Mouse (Mus musculus) intestine, embryonic 16.5 days (tissue): ENCODE results near the gene Dst. TPM values are rescaled to one million over a fixed set of nuclear protein-coding genes. Genes with fewer than 3 reads are reported as not detected.
A peak's percentile ranks its signal among the peaks of the same experiment; 100 is the strongest.

Experiments
- ATAC-seq: fragments of 200-750 bp; cut with Nextera tagmentation; 2 replicates; pipeline ENCODE4 v1.8.0; 2017; ENCODE audit warnings: moderate TSS enrichment, moderate library complexity
- H3K27ac ChIP-seq: fragments of 300-500 bp; sonication (generic); 2 replicates; pipeline ENCODE4 v1.5.1; 2014; ENCODE audit warnings: mild to moderate bottlenecking, low read length
- H3K27me3 ChIP-seq: fragments of 300-500 bp; sonication (generic); replicated peaks from 2 replicates; pipeline ENCODE4 v1.6.1; 2014; ENCODE audit warnings: low read length, control low read depth, mixed read lengths; ENCODE audit not compliant: control insufficient read depth, insufficient read depth
- H3K36me3 ChIP-seq: fragments of 300-500 bp; sonication (generic); 2 replicates; pipeline ENCODE4 v1.6.1; 2014; ENCODE audit warnings: low read length, control low read depth; ENCODE audit not compliant: control insufficient read depth, insufficient read depth
- H3K4me1 ChIP-seq: fragments of 300-500 bp; sonication (generic); 2 replicates; pipeline ENCODE4 v1.6.1; 2014; ENCODE audit warnings: low read length, control low read depth, mixed read lengths; ENCODE audit not compliant: control insufficient read depth, insufficient read depth
- H3K4me2 ChIP-seq: fragments of 300-500 bp; sonication (generic); 2 replicates; pipeline ENCODE4 v1.6.1; 2014; ENCODE audit warnings: low read depth, low read length, control low read depth
- H3K4me3 ChIP-seq: fragments of 300-500 bp; sonication (generic); 2 replicates; pipeline ENCODE4 v1.5.1; 2014; ENCODE audit warnings: mild to moderate bottlenecking, low read length
- H3K9ac ChIP-seq: fragments of 300-500 bp; sonication (generic); 2 replicates; pipeline ENCODE4 v1.6.1; 2014; ENCODE audit warnings: low read depth, low read length
- H3K9me3 ChIP-seq: fragments of 300-500 bp; sonication (generic); 2 replicates; pipeline ENCODE4 v1.6.1; 2016; ENCODE audit warnings: low read length, control low read depth; ENCODE audit not compliant: control insufficient read depth
- WGBS: fragments of 180-500 bp; shearing (Covaris S2); extraction: QIAGEN DNeasy Blood & Tissue Kit; methylation state at CpG from one replicate; pipeline ENCODE4 v1.1.7; 2014; 5-methylcytosine and 5-hydroxymethylcytosine counted together
- polyA plus RNA-seq: library from polyadenylated mRNA; unstranded; fragments of >200 nt; fragmentation: Nextera tagmentation; extraction: Ambion mirVana; gene quantifications from 2 replicates; pipeline ENCODE4 v1.2.1, GENCODE M21; 2015

Gene Dst
- polyA plus RNA-seq, 1 experiment from 2014 or later = 15.1 TPM

- WGBS = 79% methylated on average over 6 of the region's 6 CpGs
- H3K4me1 ChIP-seq = no peaks in the 10 kb centered on the region
- H3K36me3 ChIP-seq = no peaks in the 10 kb centered on the region
- H3K9ac ChIP-seq = no peak overlapping the region
- H3K9me3 ChIP-seq = no peaks in the 10 kb centered on the region
- no peak for ATAC-seq
- no peak overlapping the region for H3K27ac ChIP-seq
- no peaks in the 10 kb centered on the region for H3K27me3 ChIP-seq
- no peak overlapping the region for H3K4me2 ChIP-seq
- no peak overlapping the region for H3K4me3 ChIP-seq
These were observed 11.9 kb upstream of the Dst start for GRCm38 (mm10) chr1:33896116-33896515.

GRCm38 (mm10) chr1:33896666-33897065, 11.4 kb upstream of the Dst start:
- no peak overlapping the region for H3K4me2 ChIP-seq
- no peaks in the 10 kb centered on the region for H3K36me3 ChIP-seq
- ATAC-seq = no peak
- H3K4me1 ChIP-seq = no peaks in the 10 kb centered on the region
- H3K27me3 ChIP-seq = no peaks in the 10 kb centered on the region
- no peak overlapping the region for H3K9ac ChIP-seq
- no peak overlapping the region for H3K27ac ChIP-seq
- WGBS = 64% methylated on average over 4 of the region's 4 CpGs
- no peaks in the 10 kb centered on the region for H3K9me3 ChIP-seq
- H3K4me3 ChIP-seq = no peak overlapping the region

DNA sequence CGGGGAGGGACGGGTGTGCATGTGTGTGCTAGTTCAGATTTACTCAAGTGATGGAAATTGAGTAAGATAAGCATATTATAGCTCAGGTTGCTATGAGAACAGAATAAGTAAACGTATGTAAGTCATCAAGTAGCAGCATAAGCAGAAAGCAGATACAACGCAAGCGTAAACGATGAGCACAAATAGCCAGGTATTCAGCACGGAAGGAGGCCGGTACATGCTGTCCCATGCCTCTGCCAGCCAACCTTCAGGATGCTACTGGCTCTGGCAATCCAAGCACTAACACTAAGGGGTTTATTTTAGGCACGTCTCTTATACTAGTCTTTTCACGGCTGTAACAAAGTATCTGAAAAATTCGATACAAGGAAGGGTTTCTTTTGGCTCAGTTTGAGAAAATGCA, 10.6 kb upstream of the Dst start:
- Histone ChIP-seq H3K9ac (no peak overlapping the region), H3K4me2 (no peak overlapping the region), H3K27me3 (no peaks in the 10 kb centered on the region), H3K27ac (no peak overlapping the region), H3K4me3 (no peak overlapping the region), H3K36me3 (no peaks in the 10 kb centered on the region), H3K4me1 (no peaks in the 10 kb centered on the region), H3K9me3 (no peaks in the 10 kb centered on the region)
- WGBS = 85% methylated on average over 11 of the region's 11 CpGs
- ATAC-seq = no peak

GRCm38 (mm10) chr1:33898373-33898772, 9.7 kb upstream of the Dst start:
- H3K9me3 ChIP-seq = no peaks in the 10 kb centered on the region
- H3K36me3 ChIP-seq = no peaks in the 10 kb centered on the region
- 89% methylated on average over 6 of the region's 6 CpGs for WGBS
- H3K9ac ChIP-seq = no peak overlapping the region
- no peak overlapping the region for H3K27ac ChIP-seq
- no peak for ATAC-seq
- no peaks in the 10 kb centered on the region for H3K4me1 ChIP-seq
- H3K4me3 ChIP-seq = no peak overlapping the region
- H3K27me3 ChIP-seq = no peaks in the 10 kb centered on the region
- H3K4me2 ChIP-seq = no peak overlapping the region

DNA sequence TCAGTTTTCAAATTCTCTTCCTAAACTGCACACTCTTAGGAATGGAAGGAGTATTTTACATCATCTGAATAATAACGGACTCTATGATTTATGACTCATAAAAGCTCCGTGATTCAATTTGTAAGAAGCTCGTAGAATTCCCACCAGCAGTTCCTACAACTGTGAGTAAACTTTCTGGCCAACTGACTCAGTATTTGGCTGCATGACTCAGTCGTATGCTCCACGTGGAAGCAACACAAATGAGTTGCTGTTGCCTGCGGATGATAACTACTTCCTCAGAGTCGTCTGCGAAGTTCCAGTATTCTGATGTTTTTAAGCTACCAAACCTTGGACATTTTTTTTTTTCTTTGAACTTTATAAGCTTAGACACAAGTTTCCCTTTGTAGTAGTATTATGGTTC, 7.8 kb upstream of the Dst start:
- Histone ChIP-seq H3K4me2 (no peak overlapping the region), H3K9me3 (no peaks in the 10 kb centered on the region), H3K4me1 (no peaks in the 10 kb centered on the region), H3K27ac (no peak overlapping the region), H3K27me3 (peaks cover 4% of the 10 kb centered on the region; the same call in 1 of the 2 replicates), H3K9ac (no peak overlapping the region), H3K36me3 (no peaks in the 10 kb centered on the region), H3K4me3 (no peak overlapping the region)
- no peak for ATAC-seq
- whole genome bisulfite sequencing = 72% methylated on average over 8 of the region's 8 CpGs

DNA sequence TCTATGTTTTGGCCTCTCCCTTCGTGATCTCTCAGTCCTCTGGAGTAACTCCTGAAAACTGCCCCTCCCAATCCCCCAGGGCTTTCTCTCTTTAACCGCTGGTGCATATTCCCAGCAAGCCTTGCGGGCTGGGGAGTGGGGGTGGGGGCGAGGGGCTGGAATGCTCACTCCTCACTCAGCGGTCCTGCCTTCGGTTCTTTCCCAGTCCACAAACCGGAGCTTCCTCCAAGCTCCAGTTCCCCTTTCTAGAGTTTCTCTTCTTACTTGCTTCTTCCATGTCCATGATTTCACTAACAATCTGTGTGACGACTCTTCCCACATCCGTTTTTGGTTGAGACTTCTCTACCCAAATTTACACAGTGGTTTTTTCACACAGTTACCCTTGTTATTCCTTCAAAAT, 4.4 kb upstream of the Dst start:
- 28% methylated on average over 9 of the region's 9 CpGs for WGBS
- no peaks in the 10 kb centered on the region for H3K9me3 ChIP-seq
- H3K27me3 ChIP-seq = peaks cover 29% of the 10 kb centered on the region
- H3K4me2 ChIP-seq = no peak overlapping the region
- H3K27ac ChIP-seq = no peak overlapping the region
- no peak for ATAC-seq
- peaks cover 7% of the 10 kb centered on the region for H3K4me1 ChIP-seq
- no peaks in the 10 kb centered on the region for H3K36me3 ChIP-seq
- no peak overlapping the region for H3K9ac ChIP-seq
- no peak overlapping the region for H3K4me3 ChIP-seq

GRCm38 (mm10) chr1:33906216-33906615, 1.8 kb upstream of the Dst start:
- no peaks in the 10 kb centered on the region for H3K36me3 ChIP-seq
- H3K4me2 ChIP-seq = no peak overlapping the region
- peaks cover 10% of the 10 kb centered on the region for H3K4me1 ChIP-seq
- no peak for ATAC-seq
- no peak overlapping the region for H3K27ac ChIP-seq
- no peak overlapping the region for H3K4me3 ChIP-seq
- H3K9ac ChIP-seq = no peak overlapping the region
- WGBS = 27% methylated on average over 10 of the region's 10 CpGs
- H3K27me3 ChIP-seq = peaks cover 38% of the 10 kb centered on the region
- no peaks in the 10 kb centered on the region for H3K9me3 ChIP-seq

- Histone ChIP-seq H3K27me3 (peaks cover 38% of the 10 kb centered on the region), H3K9me3 (no peaks in the 10 kb centered on the region), H3K36me3 (no peaks in the 10 kb centered on the region), H3K9ac (no peak overlapping the region), H3K4me2 (peak overlapping the region; percentile 99), H3K27ac (no peak overlapping the region), H3K4me3 (peak overlapping the region; percentile 65), H3K4me1 (peaks cover 10% of the 10 kb centered on the region)
- ATAC-seq = 0 out of 2 replicates have a peak, but pooled peaks have one; percentile 26
- WGBS = 6% methylated on average over 20 of the region's 20 CpGs
These were observed 1.1 kb upstream of the Dst start for GRCm38 (mm10) chr1:33906927-33907326.

DNA sequence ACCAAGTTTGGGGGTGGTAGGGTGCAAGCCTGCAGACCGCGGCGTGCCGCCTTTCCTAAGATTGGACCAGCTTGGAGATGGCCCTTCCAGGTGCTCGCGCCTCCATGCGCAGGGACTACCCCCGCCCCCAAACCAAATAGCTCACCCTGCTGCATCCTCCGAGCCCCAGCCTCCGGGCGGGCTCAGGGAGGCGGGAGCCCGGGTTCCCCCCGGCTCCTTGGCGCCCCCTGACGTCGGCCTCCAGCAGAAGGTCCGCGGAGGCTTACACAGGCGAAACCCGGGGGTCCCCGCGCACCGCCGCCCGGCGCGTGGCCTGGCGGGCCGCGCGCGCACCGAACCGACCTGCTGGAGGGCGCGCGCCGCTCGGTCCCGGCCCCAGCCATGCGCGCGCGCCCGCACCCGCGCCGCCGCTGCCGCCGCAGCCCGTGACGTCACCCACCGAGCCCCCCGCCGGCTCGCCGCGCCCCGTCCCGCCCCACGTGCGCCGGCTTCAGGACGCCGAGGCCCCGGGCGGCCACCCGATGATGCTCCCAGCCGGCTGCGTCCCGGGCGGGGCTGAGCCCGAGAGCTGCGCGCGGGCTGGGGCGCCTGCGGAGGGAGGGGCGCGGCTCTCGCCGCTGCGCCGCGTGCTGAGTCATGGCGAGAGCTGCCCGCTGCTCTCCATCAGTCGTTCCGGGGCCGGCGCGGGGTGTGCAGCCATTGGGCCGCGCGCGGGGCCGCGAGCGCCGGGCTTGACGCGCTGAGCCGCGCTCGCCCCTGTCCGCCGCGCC, 419 bp upstream of the Dst start, which contains the start of gene Bend6:
Gene Bend6, minus strand, starts transcription at position 396 of the 770 bp plus-strand sequence.
- H3K36me3 ChIP-seq = no peaks in the 10 kb centered on the region
- H3K4me3 ChIP-seq = peak within 1 kb of the TSS; percentile 65
- peaks cover 10% of the 10 kb centered on the region for H3K4me1 ChIP-seq
- no peak within 1 kb of the TSS for H3K27ac ChIP-seq
- H3K9me3 ChIP-seq = no peaks in the 10 kb centered on the region
- peak within 1 kb of the TSS; percentile 67 for H3K9ac ChIP-seq
- ATAC-seq = peak; percentile 92
- H3K27me3 ChIP-seq = peaks cover 38% of the 10 kb centered on the region
- H3K4me2 ChIP-seq = peak within 1 kb of the TSS; percentile 99
- under 1% methylated on average over 63 of the region's 110 CpGs for WGBS

GRCm38 (mm10) chr1:33911589-33911988, 3.6 kb downstream of the Dst start:
- Histone ChIP-seq H3K9me3 (no peaks in the 10 kb centered on the region), H3K9ac (no peak overlapping the region), H3K36me3 (no peaks in the 10 kb centered on the region), H3K4me3 (no peak overlapping the region), H3K27ac (no peak overlapping the region), H3K27me3 (peaks cover 27% of the 10 kb centered on the region), H3K4me2 (no peak overlapping the region), H3K4me1 (peaks cover 10% of the 10 kb centered on the region)
- 68% methylated on average over 8 of the region's 8 CpGs for WGBS
- no peak for ATAC-seq
